Mouse (Mus musculus) left cerebral cortex, adult 8-10 months (tissue): ENCODE data around the gene Itgb6. TPM values are rescaled to one million over a fixed set of nuclear protein-coding genes. Genes with fewer than 3 reads are reported as not detected.

Source experiments
- DNase-seq, 2 experiments: peaks; one replicate each; pipeline ENCODE4 v3.0.0; 2022; ENCODE audit warnings: low spot score in 2 of 2
- total RNA-seq, 4 experiments: library from RNA; stranded (reverse); gene quantifications; 2 replicates each; pipeline ENCODE4 v1.2.4; 2022

The Itgb6 gene
- total RNA-seq, 4 experiments from 2014 or later: 0.14 TPM; not detected in 3

GRCm38 (mm10) chr2:60622161-60622560 lies 100.3 kb downstream of the Itgb6 start:
- DNase-seq: no peak

DNA sequence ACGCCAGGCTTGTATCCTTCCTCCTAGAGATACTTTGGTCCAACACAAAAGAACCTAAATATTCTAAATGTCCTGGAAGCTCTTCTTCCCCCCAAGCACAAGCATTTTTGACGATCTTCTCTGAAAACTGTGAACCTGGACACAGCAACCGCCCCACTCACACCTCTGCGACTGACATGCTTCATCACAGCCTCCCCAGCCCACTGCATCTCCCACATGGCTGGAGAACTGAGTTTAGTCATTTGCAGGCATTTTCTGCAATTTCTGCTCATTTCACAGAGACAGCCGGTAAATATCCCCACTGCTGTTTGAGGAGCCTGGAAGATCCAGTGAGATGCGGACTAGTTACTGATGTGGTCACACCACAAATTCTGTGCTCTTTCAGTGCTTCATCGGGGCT lies 107.7 kb downstream of the Itgb6 start:
- DNase-seq: peak in 1 of 2 experiments; percentile 7

DNA sequence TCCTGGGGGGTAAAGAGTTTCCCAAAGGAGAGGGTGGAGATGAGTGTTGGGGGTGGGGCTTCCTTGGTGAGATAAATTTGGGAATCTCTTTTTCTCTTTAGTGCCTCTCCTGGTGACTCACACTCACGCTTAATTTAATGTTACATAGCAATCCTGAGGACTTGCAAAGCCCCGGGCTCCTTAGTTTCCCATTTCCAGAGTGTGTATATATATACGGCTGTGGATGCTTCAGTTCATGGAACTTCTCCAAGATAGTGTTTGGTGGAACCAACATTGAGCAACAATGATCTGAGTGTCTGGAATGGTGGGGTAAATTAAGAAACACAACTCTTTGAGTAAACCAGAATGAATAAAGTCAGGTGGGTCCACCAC lies 108.6 kb downstream of the Itgb6 start:
- DNase-seq: no peak

DNA sequence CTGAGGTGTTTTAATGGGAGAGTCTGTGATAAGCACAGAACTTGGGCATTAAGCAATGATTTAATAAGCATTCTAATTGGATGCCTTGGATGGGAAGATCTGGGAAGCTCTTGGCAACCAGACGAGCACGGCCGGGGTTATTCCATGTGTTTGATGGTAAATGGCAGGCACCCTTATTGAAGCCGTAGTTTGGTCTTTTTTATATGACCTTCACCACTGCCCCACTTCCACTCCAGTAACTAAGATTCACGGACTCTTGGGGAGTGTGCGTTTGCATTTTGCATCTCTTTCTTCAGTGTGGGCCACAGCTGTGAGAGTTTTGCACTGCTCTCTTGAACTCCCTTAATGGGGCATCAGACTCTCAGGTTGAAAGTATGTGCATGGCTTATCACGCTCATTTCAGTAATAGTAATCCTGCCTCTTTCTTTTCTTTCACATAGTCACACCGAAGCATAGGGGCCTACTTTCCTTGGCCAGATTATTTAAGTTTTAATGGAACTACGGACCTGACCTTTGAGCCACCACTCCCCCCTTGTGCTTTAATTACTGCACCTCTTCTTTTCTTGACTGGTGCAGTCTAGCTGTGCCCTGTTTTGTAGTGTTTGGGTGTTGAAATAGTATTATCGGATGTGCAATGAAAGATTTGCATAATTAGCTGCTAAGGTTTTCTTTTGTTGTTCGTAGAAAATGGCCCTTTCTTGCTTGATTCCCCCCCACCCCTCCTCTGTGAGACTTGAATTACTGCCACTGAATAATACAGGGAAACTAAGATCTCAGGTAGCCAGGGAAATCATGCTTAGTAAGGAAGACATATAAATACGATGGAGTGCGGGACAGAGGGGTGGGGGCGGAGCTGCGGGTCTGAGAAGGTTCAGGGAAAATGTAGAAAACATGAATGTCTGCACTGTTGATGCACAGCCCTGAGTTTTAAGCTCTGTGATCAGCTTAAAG lies 109.3 kb downstream of the Itgb6 start:
- DNase-seq: no peak

GRCm38 (mm10) chr2:60611622-60612021 lies 110.8 kb downstream of the Itgb6 start:
- DNase-seq: no peak

GRCm38 (mm10) chr2:60609436-60610199 lies 112.8 kb downstream of the Itgb6 start:
- no peak for DNase-seq

DNA sequence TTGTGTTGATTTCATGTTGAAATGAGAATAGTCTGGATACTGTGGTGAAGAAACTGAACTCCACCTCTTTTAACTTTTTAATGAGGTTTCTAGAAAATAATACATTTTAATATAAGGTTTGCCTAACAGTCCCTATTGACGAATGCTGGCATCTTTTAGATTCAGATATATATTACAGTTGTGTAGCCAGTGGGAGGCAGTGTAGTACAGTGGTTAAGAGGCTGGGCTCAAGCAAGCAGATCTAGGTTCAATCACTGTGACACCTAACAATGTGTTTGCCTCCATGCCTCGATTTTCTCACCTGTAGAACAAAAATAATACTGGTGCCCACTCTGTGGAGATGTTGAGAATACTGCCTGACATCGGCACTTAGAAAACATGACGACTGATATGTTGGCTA lies 114.5 kb downstream of the Itgb6 start:
- DNase-seq: no peak

- no peak for DNase-seq
These were observed 121.1 kb downstream of the Itgb6 start for GRCm38 (mm10) chr2:60601326-60601725.

- no peak for DNase-seq
These were observed 121.6 kb downstream of the Itgb6 start for GRCm38 (mm10) chr2:60600863-60601262.

- no peak for DNase-seq
These were observed 139.0 kb downstream of the Itgb6 start for GRCm38 (mm10) chr2:60583416-60583815.

GRCm38 (mm10) chr2:60554561-60554960 lies 167.9 kb downstream of the Itgb6 start:
- DNase-seq: no peak

GRCm38 (mm10) chr2:60552902-60553682 lies 169.4 kb downstream of the Itgb6 start, which contains the start of gene Pla2r1:
Gene Pla2r1, minus strand, starts transcription at chr2:60553308.
- peak in 1 of 2 experiments; percentile 3 for DNase-seq

DNA sequence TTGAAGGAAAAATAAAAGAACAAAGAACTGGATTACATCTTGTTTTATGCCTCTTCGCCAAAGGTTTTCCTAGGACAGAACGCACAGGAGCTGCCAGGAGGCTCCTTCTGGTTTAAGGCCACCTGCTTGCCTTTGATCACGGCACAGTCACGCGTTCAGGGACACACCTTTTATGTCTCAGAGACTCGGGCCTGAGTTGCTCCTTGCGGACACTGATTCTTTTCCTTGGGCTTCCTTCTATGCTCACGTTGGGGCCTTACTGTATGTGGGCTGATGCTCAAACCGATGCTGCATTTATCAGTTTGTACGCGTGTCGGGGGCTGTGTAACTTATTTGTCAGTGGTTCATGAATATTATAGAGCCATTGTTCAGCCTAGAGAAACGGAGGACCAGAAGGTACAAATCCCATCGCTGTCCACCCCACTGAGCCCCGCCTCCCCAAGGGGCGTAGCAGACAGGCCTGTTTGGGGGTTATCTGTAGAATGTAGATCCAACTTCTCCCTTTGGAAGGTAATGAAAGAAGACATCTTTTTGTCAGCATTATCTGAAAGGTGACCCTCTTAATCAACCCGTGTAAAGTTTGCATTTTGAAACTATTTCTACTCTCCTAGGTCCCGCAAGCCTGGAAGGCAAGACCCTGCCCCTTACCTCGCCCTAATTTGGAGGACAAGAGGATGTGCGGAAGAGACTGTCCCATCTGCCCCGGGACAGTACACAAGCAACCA lies 170.1 kb downstream of the Itgb6 start:
- no peak for DNase-seq

GRCm38 (mm10) chr2:60551673-60552072 lies 170.8 kb downstream of the Itgb6 start:
- DNase-seq: no peak

- DNase-seq: no peak
These were observed 171.9 kb downstream of the Itgb6 start for GRCm38 (mm10) chr2:60550521-60550920.

GRCm38 (mm10) chr2:60549851-60550250 lies 172.6 kb downstream of the Itgb6 start:
- no peak for DNase-seq

Other genes starting within 250 kb of the Itgb6 start
- under 1 TPM; 0.16 to 0.87 (median 0.52) TPM for gene Pla2r1, start 169.3 kb downstream of the Itgb6 start, total RNA-seq
- gene Rbms1, start 240.5 kb upstream of the Itgb6 start, total RNA-seq: 10 to 100 TPM; 20.8 to 25.4 (median 23.8) TPM